13 mouse cellular contexts compared by ENCODE assay signal in genomic region chr4:120003006-120003405, GRCm38 (mm10).
DNase-seq lines count a peak whose midpoint lies in the region; ATAC-seq and TF ChIP-seq lines count a peak whose summit lies in the region.
"Had no signal": no experiment of that assay in that cellular context is flagged by ENCODE, and none has a peak within 500 bp of the region (broad histone marks: within the 10 kb centered on the region; RNA-seq: fewer than 3 reads in every experiment).

No protein-coding gene starts in this region.

- TF ChIP-seq POLR2A in embryonic fibroblast, embryonic 13.5 days (IDR thresholded peaks at IDR 0.05; ENCODE audit: low read depth, low read length) = no peak

- no peak for ATAC-seq in frontal cortex, adult (ENCODE audit: low TSS enrichment)
- ATAC-seq: intestine, embryonic 15.5 days had no signal

- H3K4me3 ChIP-seq in gastrocnemius, adult 2 months = no peak overlapping the region
- no peak overlapping the region for H3K4me3 ChIP-seq in left cerebral cortex, adult 2 months
- H3K4me3 ChIP-seq in E14TG2a.4 (replicated peaks; ENCODE audit: low read length) = no peak overlapping the region
- H3K4me3 ChIP-seq in embryonic fibroblast, embryonic 13.5 days (ENCODE audit: insufficient read depth, low read length) = no peak overlapping the region
- H3K4me3 ChIP-seq: intestine, embryonic 15.5 days; neural tube, embryonic 15.5 days had no signal

- no peak overlapping the region for H3K27ac ChIP-seq in gastrocnemius, adult 2 months
- H3K27ac ChIP-seq in left cerebral cortex, adult 2 months = no peak overlapping the region
- H3K27ac ChIP-seq in embryonic fibroblast, embryonic 13.5 days (ENCODE audit: insufficient read depth, low read length) = no peak overlapping the region
- H3K27ac ChIP-seq: intestine, embryonic 15.5 days; macrophage; neural tube, embryonic 15.5 days had no signal

- no peaks in the 10 kb centered on the region for H3K4me1 ChIP-seq in E14TG2a.4 (replicated peaks; ENCODE audit: low read depth, low read length)
- no peaks in the 10 kb centered on the region for H3K4me1 ChIP-seq in embryonic fibroblast, embryonic 13.5 days (ENCODE audit: control insufficient read depth, insufficient read depth, low read length)
- H3K4me1 ChIP-seq: intestine, embryonic 15.5 days; neural tube, embryonic 15.5 days had no signal

- DNase-seq in gastrocnemius, adult 2 months = no peak
- DNase-seq in gastrocnemius, adult 8-10 months (ENCODE audit: low spot score in 2 of 2) = no peak
- no peak for DNase-seq in left cerebral cortex, adult 2 months (ENCODE audit: extremely low spot score in 1 of 2, low spot score in 2 of 2)
- DNase-seq in left cerebral cortex, postnatal 25 days (ENCODE audit: low spot score in 2 of 2) = no peak
- DNase-seq in urinary bladder, postnatal 4 days (ENCODE audit: low spot score in 2 of 2) = no peak
- DNase-seq: heart, postnatal 4 days; thymus, adult 2 months had no signal

- no peaks in the 10 kb centered on the region for H3K9me3 ChIP-seq in E14TG2a.4 (ENCODE audit: low read length)
- H3K9me3 ChIP-seq: intestine, embryonic 15.5 days; neural tube, embryonic 15.5 days had no signal

- no peaks in the 10 kb centered on the region for H3K27me3 ChIP-seq in E14TG2a.4 (ENCODE audit: insufficient read depth, low read length)
- H3K27me3 ChIP-seq: intestine, embryonic 15.5 days; neural tube, embryonic 15.5 days had no signal

- TF ChIP-seq CTCF in gastrocnemius, adult 2 months (IDR thresholded peaks at IDR 0.05) = peak; percentile 19; the same call in 1 of the 2 replicates
- peak; percentile 30 for TF ChIP-seq CTCF in left cerebral cortex, adult 2 months (IDR thresholded peaks at IDR 0.05)
- peak; percentile 28 for TF ChIP-seq CTCF in E14TG2a.4 (conservative IDR thresholded peaks at IDR 0.05; ENCODE audit: low read length)
- TF ChIP-seq CTCF in embryonic fibroblast, embryonic 13.5 days (IDR thresholded peaks at IDR 0.05; ENCODE audit: borderline replicate concordance, insufficient read depth, low read length) = peak; percentile 21; the same call in 1 of the 2 replicates

- H3K36me3 ChIP-seq in E14TG2a.4 (ENCODE audit: insufficient read depth, low read length) = no peaks in the 10 kb centered on the region
- H3K36me3 ChIP-seq: intestine, embryonic 15.5 days; neural tube, embryonic 15.5 days had no signal

- intact Hi-C loops in gastrocnemius, adult 2 months (cut with DNase I) = no loop called here
- intact Hi-C loops in left cerebral cortex, adult 2 months (cut with DNase I) = no loop called here
- intact Hi-C loops in left cerebral cortex, postnatal 25 days (cut with DNase I) = no loop called here
